Mouse (Mus musculus): ENCODE results near the gene St6galnac5. TPM values are rescaled to one million over a fixed set of nuclear protein-coding genes. Genes with fewer than 3 reads are reported as not detected.

St6galnac5 gene
- total RNA-seq (2017): not detected in 2 replicates

DNA sequence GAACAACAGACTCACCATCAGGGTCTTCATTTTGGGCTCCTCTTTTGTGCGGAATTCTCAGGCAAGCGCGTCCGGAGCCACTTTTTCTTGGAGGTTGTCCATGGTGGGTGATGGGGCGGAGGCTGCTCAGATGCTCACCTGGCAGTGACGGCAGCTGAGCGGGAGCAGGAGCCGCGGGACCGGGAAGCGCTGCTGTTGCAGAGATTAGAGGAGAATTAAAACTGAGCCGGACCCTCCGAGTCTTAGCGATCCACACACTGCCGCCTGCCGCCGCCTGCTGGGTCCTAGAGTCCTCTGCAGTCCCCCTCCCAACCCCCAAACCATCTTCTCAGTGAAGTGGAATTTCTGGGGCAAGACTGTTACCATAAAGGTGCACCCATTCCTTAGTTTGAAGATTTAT, at the start of gene St6galnac5:
TSS of gene St6galnac5 (minus strand) at position 259 of the 400 bp plus-strand sequence.
- no peak for ATAC-seq (replicated peaks in 1 of 2; ENCODE audit: insufficient read depth in 1 of 2, low FRiP score in 2 of 2, low TSS enrichment in 1 of 2, low read depth in 1 of 2, poor library complexity in 2 of 2, severe bottlenecking in 2 of 2)

DNA sequence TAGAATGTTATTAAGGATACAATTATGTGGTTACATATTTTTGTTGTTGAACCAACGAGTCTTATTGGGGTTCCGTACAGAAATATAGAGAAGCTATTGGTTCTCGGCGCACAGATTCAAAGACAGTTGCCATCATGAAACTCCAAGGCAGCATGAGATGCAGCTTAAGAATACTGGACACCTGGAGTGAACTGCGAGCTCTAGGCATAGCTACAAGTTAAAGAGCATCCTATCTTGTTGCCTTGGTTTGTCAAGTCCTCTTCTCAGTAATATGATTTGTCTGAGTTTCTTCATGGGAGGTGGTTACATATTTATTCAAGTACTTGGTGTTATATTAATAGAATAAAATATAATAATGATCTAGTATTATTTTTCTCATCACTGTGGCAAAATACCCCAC, 48.7 kb upstream of the St6galnac5 start:
- ATAC-seq (replicated peaks in 1 of 2; ENCODE audit: insufficient read depth in 1 of 2, low FRiP score in 2 of 2, low TSS enrichment in 1 of 2, low read depth in 1 of 2, poor library complexity in 2 of 2, severe bottlenecking in 2 of 2): no peak

DNA sequence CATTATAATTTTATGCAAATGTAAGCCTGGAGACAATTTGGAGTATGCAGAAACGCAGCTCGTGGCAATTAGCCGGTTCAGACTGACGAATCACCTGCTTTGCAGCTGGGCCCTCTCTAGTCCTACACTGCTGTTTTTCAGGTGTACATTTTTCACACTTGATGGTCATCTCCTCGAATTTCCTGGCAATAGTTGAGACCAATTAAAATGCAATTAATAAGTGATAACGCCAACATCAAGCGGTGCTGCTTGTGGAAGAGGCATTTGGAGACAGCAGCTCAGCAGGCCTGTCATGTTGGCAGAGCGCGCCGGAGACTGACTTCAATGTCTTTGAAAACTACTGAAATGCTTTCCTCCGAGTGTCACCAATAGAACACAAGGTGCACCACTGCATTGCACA, 42.0 kb upstream of the St6galnac5 start:
- ATAC-seq (replicated peaks in 1 of 2; ENCODE audit: insufficient read depth in 1 of 2, low FRiP score in 2 of 2, low TSS enrichment in 1 of 2, low read depth in 1 of 2, poor library complexity in 2 of 2, severe bottlenecking in 2 of 2): no peak

- no peak for ATAC-seq (replicated peaks in 1 of 2; ENCODE audit: insufficient read depth in 1 of 2, low FRiP score in 2 of 2, low TSS enrichment in 1 of 2, low read depth in 1 of 2, poor library complexity in 2 of 2, severe bottlenecking in 2 of 2)
Observed at GRCm38 (mm10) chr3:153018051-153018450, 36.0 kb upstream of the St6galnac5 start.

DNA sequence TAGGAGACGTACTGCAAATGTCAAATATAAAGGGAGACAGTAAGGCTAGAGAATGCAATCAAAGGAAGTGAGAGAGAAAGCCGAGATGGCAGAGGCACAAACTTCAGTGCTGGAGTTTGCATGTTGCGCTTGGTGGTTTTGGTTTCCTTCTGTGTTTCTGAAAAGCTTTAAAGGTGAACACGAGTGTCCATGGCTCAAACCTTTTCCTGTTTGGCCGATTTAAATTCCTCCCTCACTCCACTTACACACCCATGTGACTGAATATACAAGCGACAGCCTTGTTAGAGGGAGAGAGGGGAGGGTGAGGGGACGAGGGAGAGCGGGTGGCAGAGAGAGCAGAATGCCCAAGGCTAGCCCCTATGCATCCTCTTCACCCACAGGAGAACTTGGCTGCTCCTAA, 34.3 kb upstream of the St6galnac5 start:
- peak in 1 of 2 experiments; percentile 47; a peak in 2 of 4 replicates for ATAC-seq (replicated peaks in 1 of 2; ENCODE audit: insufficient read depth in 1 of 2, low FRiP score in 2 of 2, low TSS enrichment in 1 of 2, low read depth in 1 of 2, poor library complexity in 2 of 2, severe bottlenecking in 2 of 2)

GRCm38 (mm10) chr3:153006893-153007292, 24.8 kb upstream of the St6galnac5 start:
- ATAC-seq (replicated peaks in 1 of 2; ENCODE audit: insufficient read depth in 1 of 2, low FRiP score in 2 of 2, low TSS enrichment in 1 of 2, low read depth in 1 of 2, poor library complexity in 2 of 2, severe bottlenecking in 2 of 2): no peak

DNA sequence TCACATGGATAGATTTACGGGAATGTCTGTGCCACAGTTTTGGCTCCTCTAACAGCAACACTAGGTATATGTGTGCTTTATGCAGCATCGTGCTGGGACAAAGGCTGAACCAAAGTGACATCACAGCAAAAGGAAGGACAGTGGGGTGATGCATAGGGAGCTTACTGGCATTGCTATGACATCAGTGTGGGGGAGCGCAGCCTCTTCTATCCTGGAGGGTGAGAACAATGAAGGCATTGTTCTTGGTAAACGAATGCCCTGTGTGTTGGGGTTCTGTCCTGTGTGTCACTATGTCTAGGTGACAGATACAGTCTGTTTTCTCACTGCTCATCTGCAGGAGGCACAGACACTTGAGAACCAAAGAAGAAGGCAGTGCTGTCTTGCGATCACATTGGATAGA, 16.9 kb upstream of the St6galnac5 start:
- ATAC-seq (replicated peaks in 1 of 2; ENCODE audit: insufficient read depth in 1 of 2, low FRiP score in 2 of 2, low TSS enrichment in 1 of 2, low read depth in 1 of 2, poor library complexity in 2 of 2, severe bottlenecking in 2 of 2): no peak

GRCm38 (mm10) chr3:152998106-152998505, 16.1 kb upstream of the St6galnac5 start:
- no peak for ATAC-seq (replicated peaks in 1 of 2; ENCODE audit: insufficient read depth in 1 of 2, low FRiP score in 2 of 2, low TSS enrichment in 1 of 2, low read depth in 1 of 2, poor library complexity in 2 of 2, severe bottlenecking in 2 of 2)

- no peak for ATAC-seq (replicated peaks in 1 of 2; ENCODE audit: insufficient read depth in 1 of 2, low FRiP score in 2 of 2, low TSS enrichment in 1 of 2, low read depth in 1 of 2, poor library complexity in 2 of 2, severe bottlenecking in 2 of 2)
Observed at GRCm38 (mm10) chr3:152993608-152994007, 11.6 kb upstream of the St6galnac5 start.

GRCm38 (mm10) chr3:152990787-152991186, 8.7 kb upstream of the St6galnac5 start:
- no peak for ATAC-seq (replicated peaks in 1 of 2; ENCODE audit: insufficient read depth in 1 of 2, low FRiP score in 2 of 2, low TSS enrichment in 1 of 2, low read depth in 1 of 2, poor library complexity in 2 of 2, severe bottlenecking in 2 of 2)

- ATAC-seq (replicated peaks in 1 of 2; ENCODE audit: insufficient read depth in 1 of 2, low FRiP score in 2 of 2, low TSS enrichment in 1 of 2, low read depth in 1 of 2, poor library complexity in 2 of 2, severe bottlenecking in 2 of 2): peak; percentile 13 to 55; a peak in 2 of 4 replicates
Observed at GRCm38 (mm10) chr3:152980978-152981974, 770 bp downstream of the St6galnac5 start.

- ATAC-seq (replicated peaks in 1 of 2; ENCODE audit: insufficient read depth in 1 of 2, low FRiP score in 2 of 2, low TSS enrichment in 1 of 2, low read depth in 1 of 2, poor library complexity in 2 of 2, severe bottlenecking in 2 of 2): no peak
Observed at GRCm38 (mm10) chr3:152980431-152980830, 1.6 kb downstream of the St6galnac5 start.

DNA sequence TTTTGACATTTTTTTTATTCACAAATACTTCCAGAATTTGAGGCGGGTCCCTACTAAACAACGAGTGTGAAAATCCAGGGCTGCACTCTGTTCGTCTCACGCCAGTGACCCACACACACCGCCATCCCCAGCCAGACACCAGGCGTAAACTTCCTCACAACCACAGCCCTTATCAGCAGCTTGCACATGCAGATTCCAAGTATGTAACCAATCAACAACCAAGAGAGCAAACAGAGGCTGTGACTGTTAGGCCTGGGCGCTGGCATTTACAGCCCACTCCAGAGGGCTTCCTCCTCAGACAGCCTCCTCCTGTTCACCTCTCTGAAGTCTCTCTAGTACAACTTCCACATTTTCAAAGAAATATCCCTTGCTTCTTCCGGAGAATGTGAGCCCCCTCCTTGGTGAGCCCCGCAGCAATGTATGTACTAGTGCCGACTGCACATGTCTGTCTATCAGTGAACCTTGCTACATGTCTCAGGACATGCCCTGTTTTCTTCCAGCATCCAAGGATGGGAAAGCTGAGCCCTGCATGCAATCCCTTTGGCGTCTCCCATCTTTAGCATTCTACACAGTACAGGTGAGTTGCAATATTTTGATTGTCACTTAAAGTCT, 2.5 kb downstream of the St6galnac5 start:
- peak; percentile 91 to 92 for ATAC-seq (replicated peaks in 1 of 2; ENCODE audit: insufficient read depth in 1 of 2, low FRiP score in 2 of 2, low TSS enrichment in 1 of 2, low read depth in 1 of 2, poor library complexity in 2 of 2, severe bottlenecking in 2 of 2)

GRCm38 (mm10) chr3:152971373-152971772, 10.7 kb downstream of the St6galnac5 start:
- no peak for ATAC-seq (replicated peaks in 1 of 2; ENCODE audit: insufficient read depth in 1 of 2, low FRiP score in 2 of 2, low TSS enrichment in 1 of 2, low read depth in 1 of 2, poor library complexity in 2 of 2, severe bottlenecking in 2 of 2)

GRCm38 (mm10) chr3:152969774-152970347, 12.2 kb downstream of the St6galnac5 start:
- ATAC-seq (replicated peaks in 1 of 2; ENCODE audit: insufficient read depth in 1 of 2, low FRiP score in 2 of 2, low TSS enrichment in 1 of 2, low read depth in 1 of 2, poor library complexity in 2 of 2, severe bottlenecking in 2 of 2): peak; percentile 40 to 46

DNA sequence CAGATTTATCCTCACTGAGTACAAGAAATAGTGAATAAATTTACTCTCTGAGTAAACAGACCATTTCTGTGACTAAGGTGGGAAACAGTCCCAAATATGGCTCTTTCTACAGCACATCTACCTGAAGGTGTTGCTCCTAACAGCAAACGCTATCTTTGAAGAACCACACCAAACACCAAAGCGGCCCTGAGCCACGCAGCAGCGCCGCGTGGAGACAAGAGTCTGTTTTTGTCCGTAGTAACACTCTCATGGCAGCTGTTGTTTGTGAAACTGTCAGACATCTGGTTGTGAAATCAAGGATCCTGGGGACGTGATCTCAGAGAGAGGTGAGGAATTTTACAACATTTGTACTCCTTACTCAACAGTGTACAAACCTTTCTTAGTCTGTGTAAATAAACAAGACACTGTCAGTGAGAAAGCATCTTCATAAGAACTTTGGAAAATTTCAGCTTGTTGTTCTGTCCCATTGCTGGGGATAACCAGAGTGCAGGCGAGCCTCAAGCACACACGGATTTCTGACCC, 20.1 kb downstream of the St6galnac5 start:
- ATAC-seq (replicated peaks in 1 of 2; ENCODE audit: insufficient read depth in 1 of 2, low FRiP score in 2 of 2, low TSS enrichment in 1 of 2, low read depth in 1 of 2, poor library complexity in 2 of 2, severe bottlenecking in 2 of 2): no peak

- ATAC-seq (replicated peaks in 1 of 2; ENCODE audit: insufficient read depth in 1 of 2, low FRiP score in 2 of 2, low TSS enrichment in 1 of 2, low read depth in 1 of 2, poor library complexity in 2 of 2, severe bottlenecking in 2 of 2): no peak; a peak in 1 of 4 replicates
Observed at GRCm38 (mm10) chr3:152958358-152959150, 23.5 kb downstream of the St6galnac5 start.
